Mouse (Mus musculus) hindbrain, embryonic 11.5 days (tissue): ENCODE data around the gene Cep131. TPM values are rescaled to one million over a fixed set of nuclear protein-coding genes. Genes with fewer than 3 reads are reported as not detected.

ENCODE experiments used
- ATAC-seq: fragments of 200-750 bp; cut with Nextera tagmentation; 2 replicates; pipeline ENCODE4 v1.8.0; 2017; ENCODE audit warnings: mild to moderate bottlenecking, moderate TSS enrichment, moderate library complexity; ENCODE audit not compliant: low FRiP score
- DNase-seq: peaks from one replicate; pipeline ENCODE4 v3.0.0-alpha.2; 2015; ENCODE audit warnings: low spot score
- H3K27ac ChIP-seq: fragments of 300-500 bp; sonication (generic); 2 replicates; pipeline ENCODE4 v1.5.1; 2014; ENCODE audit warnings: mild to moderate bottlenecking, low read depth, low read length
- H3K27me3 ChIP-seq: fragments of 300-500 bp; sonication (generic); 2 replicates; pipeline ENCODE4 v1.6.1; 2014; ENCODE audit warnings: mild to moderate bottlenecking, low read length, moderate library complexity, mixed read lengths; ENCODE audit not compliant: control insufficient read depth, insufficient read depth
- H3K36me3 ChIP-seq: fragments of 300-500 bp; sonication (generic); 2 replicates; pipeline ENCODE4 v1.6.1; 2014; ENCODE audit warnings: mild to moderate bottlenecking, low read length, moderate library complexity, mixed read lengths; ENCODE audit not compliant: control insufficient read depth, insufficient read depth
- H3K4me1 ChIP-seq: fragments of 300-500 bp; sonication (generic); replicated peaks from 2 replicates; pipeline ENCODE4 v1.6.1; 2014; ENCODE audit warnings: low read length, mixed read lengths; ENCODE audit not compliant: control insufficient read depth, insufficient read depth
- H3K4me2 ChIP-seq: fragments of 300-500 bp; sonication (generic); replicated peaks from 2 replicates; pipeline ENCODE4 v1.6.1; 2014; ENCODE audit warnings: mild to moderate bottlenecking, low read depth, low read length
- H3K4me3 ChIP-seq: fragments of 300-500 bp; sonication (generic); 2 replicates; pipeline ENCODE4 v1.5.1; 2014; ENCODE audit warnings: low read depth, low read length
- H3K9ac ChIP-seq: fragments of 300-500 bp; sonication (generic); 2 replicates; pipeline ENCODE4 v1.6.1; 2014; ENCODE audit warnings: low read depth, low read length
- H3K9me3 ChIP-seq: fragments of 300-500 bp; sonication (generic); 2 replicates; pipeline ENCODE4 v1.6.1; 2016; ENCODE audit warnings: low read length; ENCODE audit not compliant: control insufficient read depth
- WGBS: fragments of 180-500 bp; shearing (Covaris S2); extraction: QIAGEN DNeasy Blood & Tissue Kit; methylation state at CpG from one replicate; pipeline ENCODE4 v1.1.7; 2014; 5-methylcytosine and 5-hydroxymethylcytosine counted together
- polyA plus RNA-seq: library from polyadenylated mRNA; unstranded; fragments of >200 nt; fragmentation: Nextera tagmentation; extraction: Ambion mirVana; gene quantifications from 2 replicates; pipeline ENCODE4 v1.2.1, GENCODE M21; 2014

The Cep131 gene
- polyA plus RNA-seq, 1 experiment from 2014 or later: 24.6 TPM

DNA sequence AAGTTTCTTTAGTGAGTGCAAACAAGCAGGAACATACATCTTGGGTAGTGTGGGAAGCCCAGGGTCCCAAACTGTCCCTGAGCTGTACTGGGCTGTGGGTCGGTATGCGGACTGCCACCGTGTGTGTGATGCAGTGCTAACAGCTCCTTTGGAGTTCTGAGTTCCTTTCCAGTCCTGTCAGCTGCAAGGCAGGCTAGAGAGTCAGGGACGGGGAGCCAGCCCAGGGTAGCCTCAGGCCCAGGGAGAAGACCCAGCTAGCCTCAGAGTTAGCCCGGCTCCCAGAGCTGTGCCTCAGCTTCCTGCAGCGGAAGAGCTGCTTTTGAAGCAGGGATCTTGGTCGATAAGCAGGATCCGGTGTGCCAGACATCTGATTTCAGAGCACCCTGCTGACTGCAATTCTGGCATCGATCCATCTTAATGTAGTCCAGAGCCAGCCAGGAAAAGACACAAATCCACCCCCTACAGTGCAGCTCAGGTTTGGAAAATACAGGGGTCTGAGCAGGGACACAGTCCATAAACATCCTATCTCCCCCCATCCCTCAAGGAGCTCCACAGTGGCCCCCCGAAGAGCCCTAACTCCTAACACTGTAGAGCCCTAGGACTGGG, 33.4 kb upstream of the Cep131 start:
- 87% methylated on average over 10 of the region's 10 CpGs for WGBS
- H3K9ac ChIP-seq: no peak overlapping the region

DNA sequence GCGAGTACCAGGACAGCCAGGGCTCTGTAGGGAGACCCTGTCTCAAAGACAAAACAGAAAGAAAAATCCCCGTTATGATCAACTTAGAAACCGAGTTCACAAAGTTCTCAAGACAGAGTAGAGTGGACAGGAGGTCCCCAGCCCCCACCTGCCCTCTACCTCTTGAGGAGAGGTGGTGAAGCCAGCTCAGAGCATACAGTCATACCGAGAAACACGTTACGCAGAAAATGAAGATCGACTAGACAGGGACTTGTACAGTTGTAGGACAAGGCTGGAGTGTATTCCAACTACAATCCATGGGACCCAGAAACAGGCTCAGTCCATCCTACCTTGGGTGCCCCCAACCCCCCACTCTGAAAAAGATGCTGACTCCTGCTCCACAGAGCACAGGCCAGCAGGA, 32.5 kb upstream of the Cep131 start:
- H3K4me2 ChIP-seq: no peak overlapping the region
- no peaks in the 10 kb centered on the region for H3K27me3 ChIP-seq
- no peaks in the 10 kb centered on the region for H3K9me3 ChIP-seq
- no peak for DNase-seq
- H3K4me3 ChIP-seq: no peak overlapping the region
- WGBS: 97% methylated on average over 7 of the region's 7 CpGs
- ATAC-seq: no peak
- H3K27ac ChIP-seq: no peak overlapping the region
- H3K4me1 ChIP-seq: no peaks in the 10 kb centered on the region
- no peak overlapping the region for H3K9ac ChIP-seq
- H3K36me3 ChIP-seq: no peaks in the 10 kb centered on the region

More for the DNA sequence above, 33.4 kb upstream of the Cep131 start:
- Histone ChIP-seq H3K4me2 (no peak overlapping the region), H3K4me1 (no peaks in the 10 kb centered on the region), H3K36me3 (no peaks in the 10 kb centered on the region), H3K9me3 (no peaks in the 10 kb centered on the region), H3K4me3 (no peak overlapping the region), H3K27ac (no peak overlapping the region), H3K27me3 (no peaks in the 10 kb centered on the region)
- no peak for DNase-seq
- no peak for ATAC-seq

DNA sequence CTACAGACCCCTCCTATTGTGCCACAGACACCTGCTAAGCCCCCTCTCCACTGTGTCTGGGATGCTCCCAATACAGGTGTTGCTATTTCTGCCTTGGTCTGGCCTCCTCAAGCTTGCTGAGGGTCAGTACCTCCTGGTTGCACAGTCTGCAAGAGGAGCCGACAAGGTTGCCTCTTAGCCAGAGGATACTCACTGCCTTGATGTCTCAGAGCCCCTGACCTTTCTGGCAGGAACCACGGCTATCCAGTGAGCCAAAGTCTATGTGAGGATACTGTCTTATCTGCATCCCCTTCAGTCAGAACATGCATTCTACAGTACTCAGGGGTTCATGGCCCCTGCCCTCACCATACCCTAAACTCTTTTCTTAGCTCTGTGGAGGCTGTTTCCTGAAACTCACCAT, 31.0 kb upstream of the Cep131 start:
- 92% methylated on average over 2 of the region's 2 CpGs for WGBS
- no peaks in the 10 kb centered on the region for H3K4me1 ChIP-seq
- no peaks in the 10 kb centered on the region for H3K9me3 ChIP-seq
- no peak overlapping the region for H3K4me3 ChIP-seq
- no peak overlapping the region for H3K4me2 ChIP-seq
- no peaks in the 10 kb centered on the region for H3K36me3 ChIP-seq
- H3K27me3 ChIP-seq: no peaks in the 10 kb centered on the region
- no peak overlapping the region for H3K27ac ChIP-seq
- no peak for DNase-seq
- H3K9ac ChIP-seq: no peak overlapping the region
- no peak for ATAC-seq

DNA sequence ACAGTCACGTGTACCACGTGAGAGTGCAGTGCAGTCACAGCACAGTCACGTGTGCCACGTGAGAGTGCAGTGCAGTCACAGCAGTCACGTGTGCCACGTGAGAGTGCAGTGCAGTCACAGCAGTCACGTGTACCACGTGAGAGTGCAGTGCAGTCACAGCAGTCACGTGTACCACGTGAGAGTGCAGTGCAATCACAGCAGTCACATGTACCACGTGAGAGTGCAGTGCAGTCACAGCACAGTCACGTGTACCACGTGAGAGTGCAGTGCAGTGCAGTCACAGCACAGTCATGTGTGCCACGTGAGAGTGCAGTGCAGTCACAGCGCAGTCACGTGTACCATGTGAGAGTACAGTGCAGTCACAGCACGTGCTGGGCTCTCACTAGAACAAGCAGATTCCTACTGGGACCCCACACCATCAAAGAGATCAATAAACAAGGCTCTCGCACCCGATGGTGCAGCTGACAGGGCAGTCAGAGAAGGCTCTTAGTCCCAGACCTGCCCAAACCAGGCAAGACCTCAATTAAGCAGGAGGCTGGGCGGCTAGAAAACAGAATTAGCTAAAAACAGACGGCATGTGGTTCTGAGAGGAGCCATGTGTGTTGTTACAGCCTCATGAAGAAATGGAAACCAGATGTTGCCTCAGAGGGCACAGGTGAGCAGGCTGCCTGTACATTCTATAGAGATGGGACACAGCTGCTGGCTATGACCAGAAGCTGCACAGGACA, 28.0 kb upstream of the Cep131 start:
- DNase-seq (peak; percentile 13), ATAC-seq (no peak)
- no peak overlapping the region for H3K4me2 ChIP-seq
- H3K27ac ChIP-seq: no peak overlapping the region
- H3K27me3 ChIP-seq: no peaks in the 10 kb centered on the region
- no peak overlapping the region for H3K9ac ChIP-seq
- no peaks in the 10 kb centered on the region for H3K36me3 ChIP-seq
- 88% methylated on average over 21 of the region's 21 CpGs for WGBS
- no peaks in the 10 kb centered on the region for H3K9me3 ChIP-seq
- no peaks in the 10 kb centered on the region for H3K4me1 ChIP-seq
- no peak overlapping the region for H3K4me3 ChIP-seq

DNA sequence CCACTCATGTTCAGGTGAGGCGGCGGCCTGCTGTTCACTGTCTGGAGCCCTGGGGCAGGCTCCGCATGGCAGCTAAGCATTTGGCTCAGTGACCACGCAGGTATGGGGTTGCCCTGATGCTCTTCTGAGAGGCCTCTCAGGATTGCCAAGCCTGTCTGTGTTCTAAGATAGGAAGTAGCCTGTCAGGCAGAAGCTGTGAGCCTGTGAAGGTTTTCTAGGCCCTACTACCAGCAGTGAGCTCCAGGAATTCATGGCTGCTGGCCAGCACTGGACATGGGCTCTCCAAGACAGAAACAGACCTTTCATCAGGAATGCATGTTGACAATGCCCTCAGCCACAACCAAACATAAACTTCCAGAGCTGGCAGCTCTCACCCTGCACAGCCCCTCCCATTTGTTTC, 25.5 kb upstream of the Cep131 start:
- no peaks in the 10 kb centered on the region for H3K27me3 ChIP-seq
- no peaks in the 10 kb centered on the region for H3K9me3 ChIP-seq
- no peak overlapping the region for H3K9ac ChIP-seq
- no peaks in the 10 kb centered on the region for H3K36me3 ChIP-seq
- no peak for ATAC-seq
- no peak for DNase-seq
- no peak overlapping the region for H3K4me2 ChIP-seq
- H3K4me3 ChIP-seq: no peak overlapping the region
- H3K27ac ChIP-seq: no peak overlapping the region
- no peaks in the 10 kb centered on the region for H3K4me1 ChIP-seq
- WGBS: 94% methylated on average over 4 of the region's 4 CpGs

DNA sequence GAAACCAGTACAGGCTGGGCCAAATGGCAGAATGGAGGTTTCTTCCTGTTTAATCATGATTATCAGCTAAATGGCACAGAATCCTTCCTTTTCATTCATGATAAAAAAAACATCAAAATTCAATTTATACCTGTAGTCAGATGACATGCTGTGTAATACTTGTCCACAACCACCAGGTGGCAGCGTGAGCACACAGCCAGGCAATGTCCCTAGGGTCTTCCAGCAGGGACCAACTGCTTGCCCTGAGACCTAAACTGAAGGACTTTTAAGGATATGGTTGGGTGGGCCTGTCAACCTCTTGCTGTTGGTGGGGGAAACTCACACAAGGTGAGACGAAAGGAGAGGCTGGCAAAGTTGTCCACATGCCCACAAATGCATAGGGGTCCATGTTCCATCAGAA, 24.4 kb upstream of the Cep131 start:
- WGBS: 9% methylated on average over 2 of the region's 2 CpGs
- H3K27me3 ChIP-seq: no peaks in the 10 kb centered on the region
- no peaks in the 10 kb centered on the region for H3K9me3 ChIP-seq
- no peak for ATAC-seq
- H3K9ac ChIP-seq: no peak overlapping the region
- peak; percentile 85 for DNase-seq
- H3K4me2 ChIP-seq: no peak overlapping the region
- no peaks in the 10 kb centered on the region for H3K36me3 ChIP-seq
- H3K4me3 ChIP-seq: no peak overlapping the region
- H3K4me1 ChIP-seq: no peaks in the 10 kb centered on the region
- no peak overlapping the region; the same call in 1 of the 2 replicates for H3K27ac ChIP-seq

DNA sequence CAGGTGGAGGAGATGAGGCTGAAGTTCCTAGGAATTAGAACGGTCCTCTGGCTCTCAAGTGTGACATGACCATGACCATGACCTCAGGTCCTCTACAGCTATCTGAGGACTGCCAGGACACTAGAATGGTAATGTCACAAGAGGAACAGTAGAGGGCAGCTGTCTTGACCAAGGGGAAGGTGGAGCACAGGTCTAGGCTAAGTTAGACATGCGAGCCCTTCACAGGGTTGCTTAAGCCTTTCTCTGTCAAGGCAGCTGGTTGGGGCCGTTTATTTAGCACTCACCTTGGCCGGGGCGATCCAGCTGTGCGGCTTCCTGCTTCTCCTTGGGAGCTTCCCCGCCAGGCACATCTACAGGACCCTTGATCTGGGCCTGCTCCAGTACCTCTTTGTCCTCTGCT, 23.9 kb upstream of the Cep131 start:
- Histone ChIP-seq H3K27ac (peak overlapping the region; percentile 13; the same call in 1 of the 2 replicates), H3K36me3 (no peaks in the 10 kb centered on the region), H3K9me3 (no peaks in the 10 kb centered on the region), H3K4me1 (no peaks in the 10 kb centered on the region), H3K4me2 (no peak overlapping the region), H3K27me3 (no peaks in the 10 kb centered on the region), H3K9ac (no peak overlapping the region), H3K4me3 (no peak overlapping the region)
- DNase-seq (peak; percentile 20), ATAC-seq (no peak)
- 74% methylated on average over 7 of the region's 7 CpGs for WGBS

DNA sequence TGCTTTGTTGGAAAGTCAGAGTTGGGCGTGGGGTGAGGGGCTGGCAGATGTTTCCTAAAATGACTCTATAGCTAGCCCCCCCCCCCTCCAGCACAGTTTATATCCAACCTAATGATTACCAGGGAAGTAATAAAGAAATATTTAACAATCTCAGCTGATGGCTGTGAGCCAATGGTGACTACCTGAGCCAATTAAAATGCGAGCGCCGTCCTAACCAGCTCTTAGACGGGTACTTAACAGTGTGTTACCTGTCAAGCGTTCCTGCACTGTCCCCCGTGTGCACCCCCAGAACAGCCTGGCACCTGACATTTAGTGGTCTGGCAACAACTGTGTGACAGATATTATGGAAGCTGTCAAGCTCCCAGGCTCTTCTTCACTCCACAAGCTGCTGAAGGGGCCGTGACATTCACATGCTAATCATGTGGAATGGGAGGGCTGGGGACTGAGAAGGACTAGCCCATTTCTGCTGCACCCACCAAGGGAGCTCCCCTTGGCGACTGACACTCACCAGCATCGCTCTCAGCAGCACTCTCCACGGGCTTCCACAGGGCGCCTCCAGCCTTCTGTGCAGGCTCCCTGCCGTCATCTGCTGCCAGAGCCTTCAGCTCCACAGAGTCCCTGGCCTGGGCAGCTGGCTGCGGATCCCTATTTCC, 23.1 kb upstream of the Cep131 start:
- Histone ChIP-seq H3K9me3 (no peaks in the 10 kb centered on the region), H3K36me3 (0 out of 2 replicates have a peak, but pooled peaks cover 2% of the 10 kb centered on the region), H3K27me3 (no peaks in the 10 kb centered on the region), H3K9ac (no peak overlapping the region), H3K4me1 (no peaks in the 10 kb centered on the region), H3K27ac (no peak overlapping the region), H3K4me3 (no peak overlapping the region), H3K4me2 (no peak overlapping the region)
- ATAC-seq: no peak
- DNase-seq: no peak
- WGBS: 70% methylated on average over 14 of the region's 14 CpGs
